Mouse (Mus musculus) kidney, postnatal 10 days (tissue): ENCODE results near the gene Cabp4.

Source experiments
- DNase-seq: peaks from one replicate; pipeline ENCODE4 v3.0.0; 2021; ENCODE audit warnings: mixed read lengths

Cabp4 gene

DNA sequence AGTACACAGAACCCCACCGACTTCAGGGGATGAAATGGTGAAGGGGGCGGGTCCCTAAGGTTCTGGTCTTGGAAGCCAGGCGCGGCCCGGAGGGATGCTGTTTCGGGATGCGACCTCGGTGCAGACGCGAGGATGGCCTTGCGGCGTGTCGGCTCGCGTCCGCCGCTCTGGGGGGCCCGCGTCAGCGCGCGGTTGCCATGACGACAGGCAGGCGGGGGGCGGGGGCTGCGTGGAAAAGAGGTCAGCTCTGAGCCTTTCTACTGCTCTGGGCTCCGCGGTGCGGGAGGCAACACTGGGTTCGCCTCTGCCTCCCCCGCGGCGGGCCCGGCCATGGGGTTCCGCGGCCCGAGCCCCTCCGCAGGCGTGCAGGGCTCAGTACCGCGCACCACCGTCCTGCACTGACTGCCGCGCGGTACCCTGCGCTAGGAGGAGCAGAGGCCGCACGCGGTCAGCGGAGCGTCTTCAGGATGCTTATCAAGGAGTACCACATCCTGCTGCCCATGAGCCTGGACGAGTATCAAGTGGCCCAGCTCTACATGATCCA lies 43.0 kb downstream of the Cabp4 start:
- peak; percentile 66 for DNase-seq

DNA sequence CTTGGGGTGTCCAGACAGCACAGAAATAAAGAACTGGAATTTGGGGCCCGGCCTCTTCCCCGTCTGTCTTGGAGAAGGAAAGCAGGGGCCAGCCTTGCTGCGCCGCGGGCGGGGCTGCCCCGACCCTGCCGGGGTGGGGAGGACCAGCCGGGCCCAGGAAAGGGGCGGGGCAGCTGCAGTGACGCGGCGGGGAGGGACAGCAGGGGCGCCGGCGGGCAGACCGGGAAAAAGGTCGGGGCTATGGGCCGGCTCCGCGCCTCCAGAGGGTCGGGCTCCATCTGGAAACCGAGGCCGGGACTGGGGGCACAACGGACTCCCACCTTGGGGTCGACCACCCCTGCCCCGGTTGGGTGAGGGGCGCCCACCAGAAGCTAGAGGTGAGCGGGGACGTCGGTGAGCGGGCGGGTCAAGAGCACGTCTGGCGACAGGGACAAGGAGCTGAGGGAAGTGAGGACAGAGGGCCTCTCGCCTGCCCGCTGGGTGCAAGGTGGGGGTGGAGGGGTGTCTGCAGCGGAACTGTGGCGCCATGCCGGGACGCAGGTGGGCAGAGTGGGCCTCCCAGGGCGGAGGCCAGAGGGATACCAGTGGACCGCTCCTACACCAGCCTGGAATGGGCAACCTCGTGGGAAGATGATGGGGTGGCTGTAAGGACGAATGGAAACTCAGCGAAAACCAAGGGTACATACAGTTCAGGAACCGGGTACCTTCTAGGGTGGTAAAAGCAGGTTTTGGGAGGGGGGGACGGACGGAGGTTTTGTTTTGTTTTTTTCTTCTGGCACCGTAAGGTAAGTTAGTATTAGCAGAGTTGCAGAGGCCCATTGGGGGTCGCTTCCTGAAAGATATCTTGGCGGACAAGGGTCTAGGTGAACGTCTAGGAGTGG lies 43.8 kb downstream of the Cabp4 start, which contains the start of gene Pitpnm1:
Gene Pitpnm1, plus strand, starts transcription at position 162 of the 881 bp plus-strand sequence.
- DNase-seq = peak; percentile 89

- DNase-seq = peak; percentile 97
These were observed 44.8 kb downstream of the Cabp4 start for GRCm38 (mm10) chr19:4099056-4099455.

- peak; percentile 39 for DNase-seq
These were observed 45.4 kb downstream of the Cabp4 start for GRCm38 (mm10) chr19:4098426-4098825.

DNA sequence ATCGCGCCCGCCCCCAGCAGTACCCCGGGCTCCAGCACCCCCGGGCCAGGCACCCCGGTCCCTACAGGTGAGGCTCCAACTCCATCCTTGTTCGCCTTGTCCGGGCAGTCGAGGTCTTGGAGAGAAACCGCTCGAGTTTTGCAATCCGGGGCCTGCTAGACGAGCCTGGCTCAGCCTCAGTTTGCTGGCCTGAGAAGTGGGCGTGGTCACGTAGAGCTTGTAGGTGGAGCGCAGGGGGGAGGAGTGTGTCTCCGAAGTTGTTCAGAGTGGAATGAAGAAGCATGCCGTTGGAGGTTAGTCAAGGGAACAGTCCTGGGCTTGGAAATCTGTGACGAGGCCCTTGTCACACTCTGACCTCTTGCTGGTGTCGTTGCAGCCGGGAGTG lies 46.4 kb downstream of the Cabp4 start:
- DNase-seq = peak; percentile 88

GRCm38 (mm10) chr19:4096642-4097440 lies 47.0 kb downstream of the Cabp4 start, which contains the start of gene Cdk2ap2:
Cdk2ap2 (plus strand) TSS chr19:4097182.
- peak; percentile 100 for DNase-seq

- DNase-seq = no peak
These were observed 48.0 kb downstream of the Cabp4 start for GRCm38 (mm10) chr19:4095802-4096201.

GRCm38 (mm10) chr19:4094774-4095303 lies 49.0 kb downstream of the Cabp4 start:
- no peak for DNase-seq

DNA sequence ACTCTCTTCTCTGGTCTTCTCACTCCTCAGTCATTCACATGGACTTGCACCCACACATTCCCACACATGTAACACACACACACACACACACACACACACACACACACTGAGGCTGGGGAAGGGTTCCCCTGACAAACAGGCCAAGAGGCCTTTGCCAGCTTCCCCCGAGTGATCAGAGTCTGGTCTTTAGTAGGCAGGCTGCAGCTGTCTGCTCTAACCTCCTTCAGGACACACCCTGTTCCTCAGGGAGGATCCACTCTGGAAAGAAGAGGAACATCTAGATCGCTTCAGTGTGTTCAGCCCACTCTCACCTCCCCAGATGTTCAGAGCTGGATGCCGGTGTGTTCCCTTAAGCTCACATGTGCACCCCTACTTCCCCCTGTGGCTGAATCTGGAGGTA lies 49.5 kb downstream of the Cabp4 start:
- no peak for DNase-seq

GRCm38 (mm10) chr19:4093772-4094171 lies 50.1 kb downstream of the Cabp4 start:
- DNase-seq = no peak

- DNase-seq = no peak
These were observed 51.1 kb downstream of the Cabp4 start for GRCm38 (mm10) chr19:4092750-4093149.

DNA sequence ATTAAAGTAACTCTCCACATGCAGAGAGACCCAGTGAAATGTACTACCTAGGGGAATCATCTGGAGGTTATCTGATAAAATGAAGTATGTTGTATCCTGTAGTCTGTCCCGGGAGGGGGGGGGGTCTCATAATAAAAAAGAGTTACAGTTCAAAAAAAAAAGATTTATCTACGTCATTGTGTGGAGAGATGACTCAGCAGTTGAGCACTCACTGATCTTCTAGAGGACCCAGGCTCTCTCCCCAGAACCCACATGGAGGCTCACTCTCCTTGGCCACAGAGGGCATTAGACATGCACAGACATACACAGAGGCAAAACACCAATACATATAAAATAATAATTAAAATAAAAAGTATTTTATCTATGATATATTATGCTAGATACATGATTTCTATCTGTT lies 52.5 kb downstream of the Cabp4 start:
- DNase-seq = no peak

- no peak for DNase-seq
These were observed 53.4 kb downstream of the Cabp4 start for GRCm38 (mm10) chr19:4090446-4090845.

DNA sequence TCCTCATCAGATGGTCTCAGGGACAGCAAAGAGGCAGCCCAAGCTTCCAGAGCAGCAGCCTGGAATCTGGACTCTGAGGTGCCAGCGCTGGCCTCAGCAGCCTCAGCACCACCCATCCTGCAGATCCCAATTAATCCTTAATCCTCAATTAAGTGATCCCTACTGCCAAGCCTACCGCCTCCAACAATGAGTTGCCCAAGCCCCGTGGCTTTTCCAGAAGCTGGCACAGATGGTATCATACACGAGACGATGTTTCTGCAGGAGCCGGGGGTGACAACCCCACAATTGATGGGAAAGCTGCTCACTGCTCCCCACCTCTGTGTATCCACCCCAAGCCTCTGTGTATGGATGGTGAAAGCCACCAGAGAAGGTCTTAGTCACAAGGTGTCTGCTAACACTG lies 54.7 kb downstream of the Cabp4 start:
- DNase-seq = no peak

GRCm38 (mm10) chr19:4088146-4088545 lies 55.7 kb downstream of the Cabp4 start:
- no peak for DNase-seq

- DNase-seq = no peak
These were observed 56.7 kb downstream of the Cabp4 start for GRCm38 (mm10) chr19:4087090-4087489.

DNA sequence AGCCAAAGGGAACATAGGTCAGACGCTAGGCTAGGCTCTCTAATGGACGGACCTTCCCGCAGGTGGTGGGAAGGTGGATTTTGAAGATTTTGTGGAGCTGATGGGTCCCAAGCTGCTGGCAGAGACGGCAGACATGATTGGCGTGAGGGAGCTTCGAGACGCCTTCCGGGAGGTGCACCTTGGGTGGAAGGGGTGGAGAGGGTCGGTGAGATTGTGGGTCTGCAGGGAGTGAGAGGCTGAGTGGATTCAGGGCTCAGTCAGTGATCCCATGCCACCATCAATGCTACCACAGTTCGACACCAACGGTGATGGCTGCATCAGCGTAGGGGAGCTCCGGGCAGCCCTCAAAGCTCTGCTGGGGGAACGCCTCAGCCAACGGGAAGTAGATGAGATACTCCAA lies 57.7 kb downstream of the Cabp4 start:
- no peak for DNase-seq
